Mouse (Mus musculus) layer of hippocampus, adult 18-20 months (tissue): ENCODE measurements around the gene Ndufb6. TPM values are rescaled to one million over a fixed set of nuclear protein-coding genes. Genes with fewer than 3 reads are reported as not detected.
A peak's percentile ranks its signal among the peaks of the same experiment; 100 is the strongest.
"Not testable (repeated sequence)": the region's sequence is repeated elsewhere in the genome, so short reads cannot be mapped to it uniquely, and the experiment has no call there.

Source experiments
- DNase-seq, 2 experiments: peaks; one replicate each; pipeline ENCODE4 v3.0.0; 2022; ENCODE audit warnings: low spot score in 2 of 2
- long read RNA-seq: library from polyadenylated mRNA; stranded (forward); transcript quantifications from one replicate; pipeline ENCODE4 v2.0.0, GENCODE M21; 2021
- total RNA-seq, 2 experiments: library from RNA; stranded (reverse); gene quantifications; 2 replicates each; pipeline ENCODE4 v1.2.3; 2021

The Ndufb6 gene
- 100 to 1,000 TPM; 168 to 175 TPM for total RNA-seq
- long read RNA-seq, transcript Ndufb6-201 (4 exons, 659 nt), result major isoform, 94 of 97 reads
- long read RNA-seq, partial matches to known transcripts, result 1 of 97 reads
- long read RNA-seq, other reads (novel, unspliced or antisense), result 1 of 97 reads

DNA sequence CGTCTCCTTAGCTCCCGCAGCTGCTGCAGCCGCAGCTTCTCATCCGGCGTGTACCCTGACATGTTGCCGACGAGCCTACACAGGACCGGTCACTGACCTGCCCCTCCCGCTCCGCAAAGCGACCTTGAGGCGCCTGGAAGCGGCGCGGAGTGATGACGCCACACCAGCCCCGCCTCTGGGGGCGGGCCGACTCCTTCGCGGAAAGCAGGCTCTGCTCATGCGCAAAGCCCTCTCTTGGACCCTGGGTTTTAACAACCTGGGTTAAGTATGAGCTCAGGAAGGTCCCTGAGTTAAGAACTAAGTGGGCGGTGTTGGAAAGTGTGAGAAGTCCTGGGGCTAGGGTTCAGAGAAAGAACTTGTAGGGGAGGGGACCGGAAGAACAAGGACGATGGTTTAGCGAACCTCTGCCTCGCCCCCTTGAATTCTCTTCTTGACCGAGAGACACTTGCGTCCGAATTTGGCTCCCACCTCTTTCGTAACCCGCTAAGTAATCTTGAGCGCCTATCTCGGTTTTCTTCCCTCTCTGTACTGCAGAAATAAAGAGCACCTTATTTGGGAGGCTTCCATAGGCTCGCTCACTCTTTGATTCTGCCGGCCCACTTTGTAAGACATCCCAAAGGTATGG lies at the start of gene Ndufb6:
Gene Ndufb6 (minus strand): TSS at position 146 of the 625 bp plus-strand sequence.
- DNase-seq, result peak; percentile 89 to 95

DNA sequence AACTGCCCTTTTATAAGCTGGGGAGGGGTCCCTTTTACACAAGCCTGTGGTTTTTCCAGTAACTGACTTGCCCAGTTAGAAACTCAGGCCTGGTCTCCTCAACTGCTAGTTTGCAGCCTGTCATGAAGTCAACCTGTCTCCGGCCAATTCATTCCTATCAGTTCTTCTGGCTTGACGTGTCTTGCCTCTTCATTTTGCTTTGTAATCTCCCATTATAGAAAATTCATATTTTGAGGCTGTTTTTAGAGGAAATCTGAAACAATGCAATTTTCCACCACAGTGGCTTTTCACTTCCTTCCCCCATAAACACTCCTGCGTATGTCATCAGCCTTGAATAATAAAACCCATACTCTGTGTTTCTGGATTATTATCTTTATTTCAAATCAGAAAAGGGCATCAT lies 47.9 kb upstream of the Ndufb6 start:
- DNase-seq, result no peak

GRCm38 (mm10) chr4:40324620-40325019 lies 45.4 kb upstream of the Ndufb6 start:
- no peak for DNase-seq

GRCm38 (mm10) chr4:40317404-40317803 lies 38.2 kb upstream of the Ndufb6 start:
- DNase-seq, result peak in 1 of 2 experiments; percentile 11

GRCm38 (mm10) chr4:40313026-40313425 lies 33.8 kb upstream of the Ndufb6 start:
- DNase-seq, result no peak

DNA sequence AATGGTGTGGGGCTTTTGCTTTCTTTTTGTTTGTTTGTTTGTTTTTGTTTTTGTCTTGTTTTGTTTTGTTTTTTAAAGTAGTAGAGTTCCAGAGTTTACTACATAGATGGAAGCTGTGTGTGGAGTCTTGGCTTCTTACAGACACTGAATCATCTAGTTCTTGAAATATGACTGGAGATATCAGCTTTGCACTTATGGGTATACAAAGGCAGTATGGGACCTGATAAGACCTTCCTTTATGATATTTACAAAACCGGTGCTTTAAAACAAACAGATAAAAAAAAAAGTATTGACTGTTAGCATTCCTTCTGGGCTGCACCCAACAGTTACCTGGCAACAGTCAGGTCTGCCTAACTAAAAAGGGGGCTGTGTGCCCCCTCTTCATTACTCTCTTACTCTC lies 33.0 kb upstream of the Ndufb6 start:
- DNase-seq, result no peak

- no peak for DNase-seq
Observed at GRCm38 (mm10) chr4:40310796-40311383, 31.7 kb upstream of the Ndufb6 start.

- no peak for DNase-seq
Observed at GRCm38 (mm10) chr4:40309682-40310081, 30.5 kb upstream of the Ndufb6 start.

DNA sequence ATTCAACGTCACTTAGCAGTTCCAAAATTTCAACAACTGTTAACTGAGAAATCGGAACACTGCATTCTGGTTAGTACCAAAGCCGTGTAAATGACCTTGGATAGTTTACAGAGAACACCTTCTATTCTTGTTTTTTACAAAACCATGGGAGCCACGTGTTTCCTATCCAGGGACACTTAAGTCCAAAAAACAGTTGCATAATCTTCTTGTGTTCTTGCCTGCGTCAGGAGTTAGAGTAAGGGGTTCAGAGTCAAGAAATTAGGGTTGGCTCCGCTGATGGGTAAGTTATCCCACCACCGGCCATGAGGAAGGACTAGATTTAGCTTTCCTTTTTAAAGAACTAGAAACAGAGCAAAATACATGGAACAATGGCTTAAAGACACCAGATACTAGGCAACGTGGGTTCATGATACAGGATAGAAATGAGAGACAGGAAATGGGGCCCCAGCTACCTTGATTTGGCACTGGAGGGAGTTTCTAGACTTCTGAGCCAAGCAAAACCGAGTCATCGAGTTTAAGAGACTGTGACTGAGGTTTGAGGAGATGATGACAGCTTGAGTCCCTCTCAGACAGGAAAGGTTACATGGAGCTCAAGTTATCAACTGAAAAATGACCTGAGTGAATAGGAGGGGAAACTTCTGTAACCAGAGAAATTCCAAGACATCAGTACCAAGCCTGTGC lies 23.4 kb upstream of the Ndufb6 start:
- DNase-seq, result no peak

DNA sequence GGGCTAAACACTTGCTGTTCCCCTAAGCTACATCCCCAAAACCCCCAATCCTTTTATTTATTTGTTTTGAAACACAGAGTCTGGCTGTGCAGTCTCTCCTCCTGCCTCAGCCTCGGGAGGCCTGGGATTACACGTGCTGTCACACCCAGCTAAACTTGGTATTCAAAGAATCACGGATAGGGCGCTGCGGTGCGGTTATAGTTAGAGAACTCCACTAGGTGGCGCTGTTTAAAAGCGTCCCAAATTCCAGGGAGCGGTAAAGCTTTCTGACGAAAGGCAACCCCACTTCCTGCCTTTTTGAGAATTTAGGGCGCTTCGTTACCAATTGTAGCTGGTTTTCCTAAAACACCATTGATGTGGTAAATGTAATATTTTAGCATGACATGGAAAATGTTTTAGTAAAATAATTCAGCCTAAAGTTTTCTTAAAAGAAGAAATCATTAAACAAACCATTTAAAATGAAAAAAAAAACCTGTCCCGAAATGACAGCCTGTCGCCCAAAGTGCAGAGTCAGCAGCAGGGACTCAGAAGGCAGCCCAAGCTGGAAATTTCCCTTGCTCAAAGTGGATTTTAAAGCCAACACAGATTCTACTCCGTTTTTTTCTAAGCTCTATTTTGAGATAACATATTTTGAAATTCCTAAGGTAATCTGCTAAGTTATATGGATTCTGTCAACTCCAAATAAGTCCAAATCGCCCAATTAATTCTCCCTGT lies 22.0 kb upstream of the Ndufb6 start:
- DNase-seq, result peak; percentile 74 to 87

- no peak for DNase-seq
Observed at GRCm38 (mm10) chr4:40299169-40299568, 19.9 kb upstream of the Ndufb6 start.

- not testable (repeated sequence) for DNase-seq
Observed at GRCm38 (mm10) chr4:40291511-40291910, 12.3 kb upstream of the Ndufb6 start.

- no peak for DNase-seq
Observed at GRCm38 (mm10) chr4:40289046-40289445, 9.8 kb upstream of the Ndufb6 start.

- DNase-seq, result no peak
Observed at GRCm38 (mm10) chr4:40287415-40287814, 8.2 kb upstream of the Ndufb6 start.

- peak; percentile 38 to 88 for DNase-seq
Observed at GRCm38 (mm10) chr4:40285582-40285981, 6.4 kb upstream of the Ndufb6 start.

- DNase-seq, result no peak
Observed at GRCm38 (mm10) chr4:40278880-40279275, 343 bp downstream of the Ndufb6 start.

- DNase-seq, result peak; percentile 95 to 97
Observed at GRCm38 (mm10) chr4:40269430-40270032, 9.7 kb downstream of the Ndufb6 start, which contains the start of the genes Smim27 and Topors. Gene Smim27, plus strand, starts transcription at chr4:40269579. Gene Topors, minus strand, starts transcription at chr4:40269850.

DNA sequence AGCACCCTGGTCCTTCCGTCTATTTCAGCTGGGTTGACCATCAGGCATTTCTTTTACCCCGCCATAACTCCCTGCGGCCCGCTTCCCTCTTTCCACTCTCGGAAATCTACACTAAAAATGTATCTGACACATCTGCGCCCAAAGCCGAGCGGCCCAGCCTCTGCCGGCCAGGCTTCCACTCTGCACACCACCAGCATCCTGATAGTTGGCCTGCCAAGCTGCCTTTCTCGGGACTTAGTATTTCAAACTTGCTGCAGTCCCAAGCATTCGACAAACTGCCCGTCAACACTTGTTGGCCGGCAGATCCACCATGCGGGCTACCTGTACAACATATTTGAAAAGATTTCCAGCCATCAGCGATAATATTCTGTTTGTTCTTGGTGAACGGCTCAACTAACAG lies 10.4 kb downstream of the Ndufb6 start:
- DNase-seq, result no peak

GRCm38 (mm10) chr4:40268204-40268813 lies 10.9 kb downstream of the Ndufb6 start:
- DNase-seq, result peak; percentile 93 to 94

DNA sequence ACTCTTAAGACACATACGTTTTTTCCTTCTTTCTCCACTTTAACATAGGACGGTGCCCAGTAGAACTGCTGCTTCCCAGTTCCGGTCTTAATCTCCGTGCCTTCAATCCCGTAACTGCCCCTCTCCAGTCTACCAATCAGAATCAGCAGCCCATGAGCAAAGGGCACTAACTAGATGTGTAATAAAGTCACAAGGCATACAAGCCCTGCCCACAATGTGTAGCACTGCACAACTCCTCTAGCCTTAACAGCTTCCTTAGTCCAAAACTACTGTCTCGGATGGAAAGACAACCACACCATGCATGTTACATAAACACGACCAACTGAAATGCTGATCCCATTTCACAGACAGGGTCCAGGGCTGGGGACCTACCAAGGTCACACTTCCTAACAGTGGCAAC lies 11.5 kb downstream of the Ndufb6 start:
- no peak for DNase-seq

DNA sequence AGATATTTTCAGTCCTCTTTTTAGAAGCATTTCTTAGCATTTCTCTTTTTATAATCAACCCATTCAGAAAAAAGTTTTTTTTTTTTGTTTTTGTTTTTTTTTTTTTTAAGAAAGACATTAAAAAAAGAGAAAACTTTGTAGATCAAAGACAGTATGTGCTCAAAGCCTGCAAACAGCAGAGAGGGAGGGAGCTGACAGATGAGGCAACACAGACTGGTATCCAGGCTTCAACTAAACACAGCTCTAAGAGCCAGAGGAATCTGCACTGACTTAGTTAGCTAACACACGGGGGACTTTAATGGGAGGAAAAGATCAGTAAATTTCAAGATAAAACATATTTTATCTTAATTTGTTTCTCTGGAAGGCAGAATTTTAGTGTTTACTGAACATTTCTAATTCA lies 14.9 kb downstream of the Ndufb6 start:
- DNase-seq, result no peak
